Mouse (Mus musculus) midbrain, embryonic 11.5 days (tissue): Measurements from ENCODE around the gene Jun. TPM values are rescaled to one million over a fixed set of nuclear protein-coding genes. Genes with fewer than 3 reads are reported as not detected.

Experiments used
- ATAC-seq: fragments of 200-750 bp; cut with Nextera tagmentation; 2 replicates; pipeline ENCODE4 v1.8.0; 2017; ENCODE audit warnings: moderate TSS enrichment, moderate library complexity; ENCODE audit not compliant: low FRiP score
- DNase-seq: peaks from one replicate; pipeline ENCODE4 v3.0.0; 2015; ENCODE audit warnings: low spot score; ENCODE audit errors: missing footprints
- H3K27ac ChIP-seq: fragments of 300-500 bp; sonication (generic); 2 replicates; pipeline ENCODE4 v1.5.1; 2014; ENCODE audit warnings: low read depth, low read length
- H3K27me3 ChIP-seq: fragments of 300-500 bp; sonication (generic); 2 replicates; pipeline ENCODE4 v1.6.1; 2014; ENCODE audit warnings: mild to moderate bottlenecking, low read length, moderate library complexity, mixed read lengths; ENCODE audit not compliant: control insufficient read depth, insufficient read depth
- H3K36me3 ChIP-seq: fragments of 300-500 bp; sonication (generic); 2 replicates; pipeline ENCODE4 v1.6.1; 2014; ENCODE audit warnings: mild to moderate bottlenecking, low read length, moderate library complexity, mixed read lengths; ENCODE audit not compliant: control insufficient read depth, insufficient read depth
- H3K4me1 ChIP-seq: fragments of 300-500 bp; sonication (generic); 2 replicates; pipeline ENCODE4 v1.6.1; 2014; ENCODE audit warnings: low read length; ENCODE audit not compliant: control insufficient read depth, insufficient read depth
- H3K4me2 ChIP-seq: fragments of 300-500 bp; sonication (generic); 2 replicates; pipeline ENCODE4 v1.6.1; 2014; ENCODE audit warnings: mild to moderate bottlenecking, moderate library complexity
- H3K4me3 ChIP-seq: fragments of 300-500 bp; sonication (generic); 2 replicates; pipeline ENCODE4 v1.5.1; 2014; ENCODE audit warnings: low read depth, low read length
- H3K9ac ChIP-seq: fragments of 300-500 bp; sonication (generic); 2 replicates; pipeline ENCODE4 v1.6.1; 2014; ENCODE audit warnings: low read length
- H3K9me3 ChIP-seq: fragments of 300-500 bp; sonication (generic); 2 replicates; pipeline ENCODE4 v1.6.1; 2016; ENCODE audit warnings: low read length; ENCODE audit not compliant: control insufficient read depth
- WGBS: fragments of 180-500 bp; shearing (Covaris S2); extraction: QIAGEN DNeasy Blood & Tissue Kit; methylation state at CpG from one replicate; pipeline ENCODE4 v1.1.7; 2014; 5-methylcytosine and 5-hydroxymethylcytosine counted together
- polyA plus RNA-seq: library from polyadenylated mRNA; unstranded; fragments of >200 nt; fragmentation: Nextera tagmentation; extraction: Ambion mirVana; gene quantifications from 2 replicates; pipeline ENCODE4 v1.2.1, GENCODE M21; 2014

The Jun gene
- polyA plus RNA-seq = 26.1 and 29.1 TPM in 2 replicates

- ATAC-seq = peak; percentile 94
- Histone ChIP-seq H3K4me1 (peaks cover 12% of the 10 kb centered on the region), H3K27ac (peak within 1 kb of the TSS; percentile 96), H3K9ac (peak within 1 kb of the TSS; percentile 89), H3K4me2 (peak within 1 kb of the TSS; percentile 94), H3K27me3 (no peaks in the 10 kb centered on the region), H3K36me3 (no peaks in the 10 kb centered on the region), H3K4me3 (peak within 1 kb of the TSS; percentile 86), H3K9me3 (no peaks in the 10 kb centered on the region)
- under 1% methylated on average over 68 of the region's 68 CpGs for WGBS
- DNase-seq = peak; percentile 100
Observed at GRCm38 (mm10) chr4:95052025-95052899, at the start of gene Jun. Gene Jun (minus strand): TSS chr4:95052222.

DNA sequence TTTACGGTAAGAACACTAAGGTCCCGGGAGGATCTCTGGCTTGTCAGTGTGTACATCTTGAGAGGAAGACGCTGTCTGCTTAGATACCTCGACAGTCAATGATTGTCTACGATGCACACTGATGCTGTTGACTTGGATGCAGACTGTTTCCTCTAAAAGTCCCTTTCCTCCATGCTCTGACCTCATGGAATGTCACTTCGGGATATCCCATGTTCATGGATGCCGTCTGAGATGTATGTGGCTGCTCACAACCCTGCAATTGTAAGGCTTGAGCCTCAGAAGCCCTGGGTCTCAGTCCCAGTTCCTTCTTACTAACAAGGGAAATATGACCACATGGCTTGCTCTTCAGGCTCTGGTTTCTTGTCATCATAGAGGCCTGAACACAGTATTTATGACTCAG lies 49.7 kb upstream of the Jun start:
- no peak overlapping the region for H3K4me3 ChIP-seq
- H3K36me3 ChIP-seq = no peaks in the 10 kb centered on the region
- H3K9ac ChIP-seq = no peak overlapping the region
- no peaks in the 10 kb centered on the region for H3K27me3 ChIP-seq
- DNase-seq (no peak), ATAC-seq (no peak)
- peaks cover 6% of the 10 kb centered on the region; the same call in 1 of the 2 replicates for H3K4me1 ChIP-seq
- no peaks in the 10 kb centered on the region for H3K9me3 ChIP-seq
- 95% methylated on average over 7 of the region's 7 CpGs for WGBS
- H3K27ac ChIP-seq = no peak overlapping the region
- no peak overlapping the region for H3K4me2 ChIP-seq

DNA sequence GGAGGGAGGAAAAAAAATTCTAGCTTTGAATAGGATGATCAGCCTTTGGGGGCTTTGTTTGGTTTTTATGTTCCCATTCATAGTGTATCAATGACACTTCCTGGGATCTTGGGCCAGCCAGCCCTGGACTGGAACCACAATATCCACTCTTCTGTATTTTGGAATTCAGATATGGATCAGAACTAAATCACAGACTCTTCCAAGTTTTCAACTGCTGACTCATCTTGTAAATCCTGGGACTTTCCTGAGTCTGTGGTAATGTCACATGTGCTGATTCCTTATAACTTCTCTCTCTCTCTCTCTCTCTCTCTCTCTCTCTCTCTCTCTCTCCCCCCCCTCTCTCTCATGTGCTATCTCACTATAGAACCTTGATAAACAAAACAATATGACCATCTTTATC lies 48.7 kb upstream of the Jun start:
- no peak overlapping the region for H3K4me3 ChIP-seq
- H3K4me1 ChIP-seq = no peaks in the 10 kb centered on the region
- H3K9ac ChIP-seq = no peak overlapping the region
- H3K4me2 ChIP-seq = no peak overlapping the region
- no peak overlapping the region for H3K27ac ChIP-seq
- no peaks in the 10 kb centered on the region for H3K36me3 ChIP-seq
- H3K27me3 ChIP-seq = no peaks in the 10 kb centered on the region
- ATAC-seq (no peak), DNase-seq (no peak)
- no peaks in the 10 kb centered on the region for H3K9me3 ChIP-seq

DNA sequence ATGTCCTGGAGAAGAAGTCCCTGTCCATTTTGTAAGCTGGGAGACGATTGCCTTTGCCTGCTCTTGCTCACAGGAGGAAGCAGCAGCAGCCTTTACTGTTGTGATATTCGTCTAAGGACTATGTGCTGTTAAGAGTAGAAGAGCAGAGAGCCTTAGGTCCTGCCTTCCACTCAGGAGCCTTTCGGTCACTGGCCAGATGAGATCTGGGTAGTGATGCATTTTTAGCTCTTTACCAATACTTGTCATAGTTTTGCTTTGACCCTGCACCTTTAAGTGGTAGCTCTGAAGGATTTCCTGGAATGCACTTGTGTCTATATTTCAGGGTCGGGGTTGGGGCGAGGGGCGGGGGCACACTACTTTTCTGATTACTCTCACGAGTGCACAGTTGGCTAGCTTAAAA lies 47.4 kb upstream of the Jun start:
- ATAC-seq (no peak), DNase-seq (no peak)
- Histone ChIP-seq H3K27ac (no peak overlapping the region), H3K4me3 (no peak overlapping the region), H3K4me1 (no peaks in the 10 kb centered on the region), H3K36me3 (no peaks in the 10 kb centered on the region), H3K27me3 (no peaks in the 10 kb centered on the region), H3K4me2 (no peak overlapping the region), H3K9ac (no peak overlapping the region), H3K9me3 (no peaks in the 10 kb centered on the region)
- 82% methylated on average over 7 of the region's 7 CpGs for WGBS

DNA sequence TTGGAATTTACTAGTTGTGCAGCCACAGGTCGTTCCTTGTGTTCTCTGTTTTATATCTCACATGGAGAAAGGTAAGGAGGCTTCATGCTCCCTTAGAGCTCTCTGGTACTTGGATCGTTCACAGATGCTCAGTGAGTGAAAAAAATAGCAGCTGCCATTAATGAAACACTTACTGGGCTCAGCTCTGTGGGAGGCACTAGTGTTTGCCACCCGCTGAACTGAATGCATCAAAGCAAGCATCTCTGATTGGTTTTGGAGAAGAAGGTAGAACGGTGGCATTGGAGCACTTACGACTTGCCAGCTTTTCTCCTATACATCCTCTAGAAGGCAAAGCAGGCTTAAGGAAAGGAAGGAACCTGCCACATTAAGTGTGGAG lies 46.7 kb upstream of the Jun start:
- H3K36me3 ChIP-seq = no peaks in the 10 kb centered on the region
- no peaks in the 10 kb centered on the region for H3K9me3 ChIP-seq
- no peaks in the 10 kb centered on the region for H3K4me1 ChIP-seq
- WGBS = 71% methylated on average over 5 of the region's 5 CpGs
- no peak for ATAC-seq
- DNase-seq = no peak
- no peak overlapping the region for H3K4me2 ChIP-seq
- no peak overlapping the region for H3K9ac ChIP-seq
- no peak overlapping the region for H3K27ac ChIP-seq
- H3K4me3 ChIP-seq = no peak overlapping the region
- H3K27me3 ChIP-seq = no peaks in the 10 kb centered on the region

- Histone ChIP-seq H3K9me3 (no peaks in the 10 kb centered on the region), H3K27me3 (no peaks in the 10 kb centered on the region), H3K4me3 (no peak overlapping the region), H3K36me3 (no peaks in the 10 kb centered on the region), H3K4me1 (no peaks in the 10 kb centered on the region), H3K4me2 (no peak overlapping the region), H3K9ac (no peak overlapping the region), H3K27ac (no peak overlapping the region)
- 66% methylated on average over 10 of the region's 10 CpGs for WGBS
- DNase-seq (no peak), ATAC-seq (no peak)
Observed at GRCm38 (mm10) chr4:95097942-95098721, 46.1 kb upstream of the Jun start.

DNA sequence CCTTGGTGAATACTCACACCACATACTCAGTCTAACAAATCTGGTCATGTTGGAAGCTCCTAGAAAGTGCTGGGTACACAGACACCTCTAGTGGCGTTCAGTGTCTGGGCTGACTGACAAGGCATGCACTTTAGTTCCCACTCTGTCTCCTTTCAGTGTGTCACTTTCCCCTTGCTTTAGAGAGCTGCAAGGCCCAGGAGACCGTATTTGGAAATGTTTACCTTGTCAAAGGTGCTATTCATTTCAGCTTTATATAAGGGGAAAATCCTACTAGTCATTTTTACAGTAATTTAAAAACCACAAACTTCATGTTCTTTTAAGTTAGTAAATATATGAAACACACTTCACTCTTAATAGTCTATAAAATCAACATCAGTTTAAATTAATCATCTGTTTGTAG lies 44.7 kb upstream of the Jun start:
- WGBS = 75% methylated on average over 2 of the region's 2 CpGs
- Histone ChIP-seq H3K4me2 (no peak overlapping the region), H3K27ac (no peak overlapping the region), H3K9me3 (no peaks in the 10 kb centered on the region), H3K27me3 (no peaks in the 10 kb centered on the region), H3K4me1 (no peaks in the 10 kb centered on the region), H3K4me3 (no peak overlapping the region), H3K9ac (no peak overlapping the region), H3K36me3 (no peaks in the 10 kb centered on the region)
- ATAC-seq = no peak
- DNase-seq = no peak

GRCm38 (mm10) chr4:95095911-95096310 lies 43.9 kb upstream of the Jun start:
- WGBS = 88% methylated on average over 6 of the region's 6 CpGs

DNA sequence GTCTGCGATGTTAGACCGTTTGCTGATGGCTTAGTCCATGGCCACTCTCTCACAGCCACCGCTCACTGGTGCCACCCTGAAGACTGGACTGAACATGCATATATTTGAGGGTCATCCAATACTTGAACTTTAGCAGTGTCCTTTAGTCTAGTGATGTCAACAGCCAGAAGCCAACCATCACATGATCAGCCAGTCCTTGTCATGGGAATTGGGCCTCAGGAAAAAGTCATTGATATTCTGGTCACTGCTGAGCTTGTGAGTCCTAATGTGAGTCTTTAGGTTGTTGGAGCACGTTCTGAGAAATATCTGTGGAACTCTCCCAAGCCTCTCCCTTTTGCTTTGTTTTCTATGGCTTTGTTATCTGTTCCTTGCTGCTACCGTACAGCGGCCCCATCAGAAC lies 43.3 kb upstream of the Jun start:
- 93% methylated on average over 6 of the region's 6 CpGs for WGBS

More at GRCm38 (mm10) chr4:95095911-95096310, 43.9 kb upstream of the Jun start:
- DNase-seq (no peak), ATAC-seq (no peak)
- Histone ChIP-seq H3K36me3 (no peaks in the 10 kb centered on the region), H3K4me2 (no peak overlapping the region), H3K27ac (no peak overlapping the region), H3K4me1 (no peaks in the 10 kb centered on the region), H3K9me3 (no peaks in the 10 kb centered on the region), H3K4me3 (no peak overlapping the region), H3K27me3 (no peaks in the 10 kb centered on the region), H3K9ac (no peak overlapping the region)

More for the DNA sequence above, 43.3 kb upstream of the Jun start:
- no peak overlapping the region for H3K4me2 ChIP-seq
- H3K27ac ChIP-seq = no peak overlapping the region
- H3K27me3 ChIP-seq = no peaks in the 10 kb centered on the region
- no peak overlapping the region for H3K4me3 ChIP-seq
- no peaks in the 10 kb centered on the region for H3K9me3 ChIP-seq
- no peak overlapping the region for H3K9ac ChIP-seq
- no peaks in the 10 kb centered on the region for H3K4me1 ChIP-seq
- no peaks in the 10 kb centered on the region for H3K36me3 ChIP-seq
- no peak for ATAC-seq
- DNase-seq = no peak
